Mouse (Mus musculus): ENCODE data around the gene Wdr26.

Wdr26 gene

DNA sequence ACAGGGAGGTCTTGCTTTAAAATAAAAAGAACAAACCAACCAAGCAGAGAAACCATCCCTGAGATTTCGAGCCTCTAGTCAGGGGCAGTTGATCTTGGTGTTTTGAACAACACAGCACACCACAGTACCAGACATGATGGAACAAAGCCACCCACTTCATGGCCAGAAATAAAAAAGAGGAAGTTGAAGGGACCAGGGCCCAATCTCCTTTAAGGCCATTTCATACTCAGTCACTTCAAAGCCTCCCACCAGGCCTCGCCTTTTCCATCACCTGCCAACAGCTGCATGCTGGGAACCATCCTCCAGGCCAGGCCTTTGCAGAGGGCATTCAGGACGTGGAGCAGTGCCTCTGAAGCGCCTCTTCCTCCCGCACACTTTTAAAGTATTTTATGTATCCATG is 25.5 kb upstream of the Wdr26 start:
- DNase-seq (ENCODE audit: low spot score): no peak

DNA sequence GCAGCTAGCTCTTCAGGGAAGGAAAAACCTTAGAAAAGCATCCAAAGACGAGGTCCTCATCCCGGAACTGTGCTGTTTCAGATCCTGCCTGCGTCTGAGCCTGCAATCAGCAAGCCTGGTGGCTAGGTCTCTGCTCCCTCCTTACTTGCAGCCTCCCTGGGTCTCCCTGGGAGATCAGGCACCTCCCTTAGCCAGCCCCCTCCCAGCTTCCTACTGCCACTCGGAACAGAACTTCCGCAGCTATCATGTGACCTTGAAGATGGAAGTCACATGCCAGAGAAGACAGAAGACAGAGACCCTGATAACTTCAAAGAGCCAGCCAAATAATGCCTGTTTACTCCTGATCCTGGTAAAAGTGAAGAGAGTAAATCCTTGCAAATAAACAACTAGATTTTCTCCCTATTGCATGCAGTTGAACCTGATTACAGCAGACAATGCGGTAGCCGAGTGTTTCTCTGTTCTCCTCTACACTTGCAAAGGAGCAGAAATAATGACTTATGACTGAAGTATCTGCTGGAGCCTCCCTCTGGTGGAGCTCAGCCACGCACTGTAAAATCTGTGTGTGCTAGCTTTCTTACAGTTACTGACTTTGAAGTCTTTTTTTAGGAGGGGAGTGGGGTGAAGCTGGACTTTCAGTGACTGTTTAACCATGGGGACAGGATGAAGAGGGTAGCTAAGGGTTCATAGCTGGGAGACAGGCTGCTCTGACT is 22.7 kb upstream of the Wdr26 start:
- DNase-seq (ENCODE audit: low spot score): no peak

DNA sequence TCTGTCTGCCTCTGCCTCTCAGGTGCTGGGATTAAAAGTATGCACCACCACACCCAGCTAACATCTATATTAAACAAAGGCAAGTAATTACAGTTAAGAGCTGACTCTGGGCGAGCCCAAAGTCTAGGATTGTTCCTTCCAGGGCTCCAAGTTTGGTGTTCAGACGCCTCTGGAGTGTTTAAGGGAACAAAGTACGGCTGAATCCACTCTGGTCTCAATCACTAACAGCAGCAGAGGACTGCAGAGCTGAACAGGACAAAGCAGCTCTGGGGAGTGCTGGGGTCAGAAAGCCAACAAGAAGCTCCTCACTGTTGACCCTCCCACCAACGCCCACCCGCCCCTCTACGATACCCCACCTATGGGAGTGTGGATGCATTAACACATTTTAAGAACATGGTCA is 21.9 kb upstream of the Wdr26 start:
- DNase-seq (ENCODE audit: low spot score): no peak

DNA sequence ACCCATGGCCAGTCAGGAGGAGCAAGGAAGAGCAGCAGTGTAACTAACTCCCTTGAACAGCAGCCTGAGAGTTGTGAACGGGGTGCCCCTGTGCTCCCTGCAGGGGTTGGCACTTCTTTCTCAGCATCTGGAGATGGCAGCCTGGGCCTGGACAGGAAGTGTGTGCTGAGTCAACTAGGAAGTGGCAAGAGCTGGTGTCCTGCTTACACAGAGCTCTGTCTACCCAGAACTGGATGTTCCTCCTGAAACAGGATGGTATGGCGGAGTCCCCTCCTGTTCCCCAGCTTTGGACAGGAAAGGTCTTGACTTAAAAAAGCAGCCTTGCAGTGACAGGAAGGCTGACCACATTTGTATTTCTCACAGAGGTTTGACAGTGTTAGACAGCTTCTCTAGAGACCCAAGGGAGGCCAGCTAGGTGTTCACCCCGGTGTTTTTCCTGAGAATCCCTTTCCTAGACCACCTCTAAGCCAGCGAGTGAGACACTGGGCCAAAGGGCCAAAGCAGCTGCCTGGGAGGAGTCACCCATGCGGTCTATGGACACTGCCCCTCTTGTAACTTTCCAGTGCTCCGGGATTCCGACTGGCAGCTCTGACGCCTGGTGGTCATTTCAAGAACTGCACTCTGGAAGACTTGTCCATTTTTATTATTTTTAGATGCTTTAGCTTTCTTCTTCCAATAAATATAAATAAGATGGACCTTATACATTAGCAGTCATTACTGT is 20.7 kb upstream of the Wdr26 start:
- peak; percentile 74 for DNase-seq (ENCODE audit: low spot score)

DNA sequence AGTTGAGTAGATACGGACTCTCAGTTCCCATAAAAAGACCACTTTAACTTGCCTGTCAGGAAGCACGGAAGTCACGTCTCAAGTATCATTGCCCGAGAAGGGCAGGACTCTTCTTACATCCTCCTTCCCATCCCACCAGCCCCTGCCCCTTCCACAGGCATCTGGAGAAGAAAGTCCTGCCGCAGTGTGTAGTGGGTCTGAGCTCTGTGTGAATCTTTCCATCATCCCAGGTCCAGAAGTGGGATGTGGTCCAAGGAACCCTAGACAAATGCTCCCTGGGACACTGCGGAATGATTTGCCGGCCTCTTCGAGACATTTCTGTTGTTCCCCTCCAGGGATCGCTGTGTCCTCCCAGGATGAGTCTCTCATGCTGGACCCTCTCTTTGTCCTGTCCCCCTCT is 20.0 kb upstream of the Wdr26 start:
- DNase-seq (ENCODE audit: low spot score): no peak

DNA sequence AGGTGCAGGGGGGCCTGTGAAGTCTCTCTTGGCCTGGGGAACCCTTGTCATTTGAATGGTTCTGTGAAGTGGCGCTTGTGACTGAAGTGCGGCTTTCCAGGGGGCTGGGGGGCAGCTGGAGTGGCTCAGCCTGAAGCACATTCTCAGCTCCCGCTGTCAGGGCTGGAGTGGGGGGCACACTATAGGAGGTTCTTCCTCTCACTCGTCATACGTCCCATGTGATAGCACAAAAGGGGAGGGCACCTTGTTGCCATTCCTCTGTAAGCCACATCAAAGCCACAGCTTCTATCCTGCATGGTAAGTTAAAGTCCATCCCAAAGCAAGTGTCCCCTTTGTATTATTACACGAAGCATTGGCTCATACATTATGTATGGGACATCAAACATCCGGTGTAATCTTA is 19.5 kb upstream of the Wdr26 start:
- no peak for DNase-seq (ENCODE audit: low spot score)

DNA sequence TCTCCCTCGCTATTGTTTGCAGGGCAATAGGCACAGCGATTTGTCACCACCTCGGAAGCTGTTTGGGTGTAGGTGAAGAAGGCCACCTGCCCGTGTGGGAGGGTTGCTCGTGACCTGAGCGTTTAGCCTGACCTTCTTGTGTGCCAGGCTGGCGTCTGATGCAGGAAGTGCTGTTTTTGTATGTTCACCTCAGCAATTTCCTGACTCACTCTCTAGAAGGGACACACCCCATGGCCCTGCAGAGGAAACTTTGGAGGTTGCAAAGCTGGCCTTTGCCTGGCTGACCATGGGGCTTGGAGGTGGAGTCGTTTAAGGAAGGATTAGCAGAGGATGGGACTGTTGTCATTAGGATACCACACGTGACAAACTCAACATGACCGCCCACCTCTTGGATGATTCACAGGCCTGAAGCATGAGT is 18.9 kb upstream of the Wdr26 start:
- no peak for DNase-seq (ENCODE audit: low spot score)

DNA sequence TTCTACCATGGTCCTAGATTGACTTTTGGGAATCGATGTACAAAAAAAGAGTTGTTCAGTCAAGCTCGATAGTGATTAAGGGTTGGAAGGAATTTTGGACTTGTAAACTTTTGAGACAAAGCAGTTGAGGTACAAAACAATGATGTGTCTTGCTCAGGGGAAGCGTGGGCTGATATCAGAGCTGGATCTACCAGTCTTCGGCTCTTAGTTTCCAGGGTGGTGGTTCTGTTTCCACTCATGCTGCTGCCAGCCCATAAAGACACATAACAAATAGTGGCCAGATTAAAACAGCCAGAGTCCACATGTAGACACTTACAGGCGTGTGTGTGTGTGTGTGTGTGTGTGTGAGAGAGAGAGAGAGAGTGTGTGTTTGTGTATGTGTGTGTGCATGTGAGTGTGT is 17.2 kb upstream of the Wdr26 start:
- no peak for DNase-seq (ENCODE audit: low spot score)

DNA sequence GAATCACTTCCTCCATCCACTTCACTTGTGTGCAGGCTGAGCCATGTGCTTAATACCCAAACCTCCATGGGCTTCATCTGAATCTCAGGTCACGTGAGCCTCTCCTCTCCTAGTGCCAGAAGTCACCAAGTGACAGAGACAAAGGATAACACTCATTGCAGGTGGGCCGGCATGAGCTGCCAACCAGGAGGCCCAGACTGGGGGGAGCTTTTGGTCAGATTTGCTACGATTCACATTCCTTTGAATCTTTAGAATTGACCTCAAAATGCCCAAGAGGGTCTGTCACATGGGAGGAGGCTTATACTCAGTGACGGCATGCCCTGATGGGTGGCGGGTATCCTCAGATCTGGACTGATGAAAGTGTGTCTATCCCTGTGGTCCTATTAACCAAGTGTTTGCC is 16.8 kb upstream of the Wdr26 start:
- DNase-seq (ENCODE audit: low spot score): no peak

DNA sequence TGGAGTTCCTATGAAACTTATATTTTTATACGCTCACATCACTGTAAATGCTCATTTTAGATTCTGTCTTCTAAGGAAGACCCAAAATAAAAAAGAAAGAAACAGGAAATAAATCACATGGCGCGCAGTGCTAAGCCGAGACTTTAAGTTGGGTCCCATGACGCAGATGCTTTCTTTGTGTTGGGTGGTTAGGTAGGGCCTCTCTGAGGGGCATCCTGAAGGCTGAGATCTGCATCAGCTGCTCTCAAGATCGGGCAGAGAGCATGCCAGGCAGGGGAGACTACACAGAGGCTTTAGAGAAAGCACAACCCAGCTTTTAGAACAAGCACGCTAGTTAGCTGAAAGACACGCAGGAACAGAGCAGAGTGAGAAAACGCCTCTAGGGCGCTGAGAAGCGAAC is 16.0 kb upstream of the Wdr26 start:
- no peak for DNase-seq (ENCODE audit: low spot score)

DNA sequence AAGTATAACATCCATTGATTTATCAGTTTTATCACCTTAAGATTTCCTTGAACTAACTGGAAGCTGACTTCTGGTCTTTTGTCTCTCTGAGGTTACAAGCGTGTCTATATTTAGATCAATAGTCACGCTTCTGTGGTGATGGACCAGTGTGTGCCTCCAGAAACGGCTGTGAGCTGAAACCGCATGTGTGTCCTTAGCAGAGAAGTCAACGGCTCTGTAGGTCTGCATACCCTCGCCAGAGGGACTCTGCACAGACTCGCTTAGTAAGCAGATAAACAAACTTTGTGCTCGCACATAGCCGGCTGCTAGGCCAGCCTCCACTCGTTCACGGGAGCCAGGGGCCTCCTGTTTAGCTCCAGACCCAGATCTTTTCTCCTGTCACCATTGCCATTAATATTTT is 15.0 kb upstream of the Wdr26 start:
- no peak for DNase-seq (ENCODE audit: low spot score)

DNA sequence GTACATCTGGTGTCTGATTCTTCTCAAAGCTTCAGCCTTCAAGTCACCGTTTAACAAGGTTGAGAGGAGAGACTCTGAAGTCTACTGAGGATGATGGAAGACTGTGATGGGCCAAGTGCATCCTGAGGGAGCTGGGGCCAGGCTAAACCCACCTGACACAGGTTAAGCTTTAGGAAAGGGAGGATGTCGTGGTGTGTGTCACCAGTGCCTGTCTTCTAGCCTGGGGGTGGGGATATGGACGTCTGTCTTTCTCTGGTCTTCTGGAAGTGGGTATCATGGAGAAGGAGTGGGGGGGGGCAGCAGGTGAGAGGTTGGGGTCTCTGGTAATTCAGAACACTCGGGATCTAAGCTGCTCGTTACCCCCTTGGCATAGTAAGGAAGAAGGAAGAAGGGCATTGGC is 13.5 kb upstream of the Wdr26 start:
- DNase-seq (ENCODE audit: low spot score): no peak

DNA sequence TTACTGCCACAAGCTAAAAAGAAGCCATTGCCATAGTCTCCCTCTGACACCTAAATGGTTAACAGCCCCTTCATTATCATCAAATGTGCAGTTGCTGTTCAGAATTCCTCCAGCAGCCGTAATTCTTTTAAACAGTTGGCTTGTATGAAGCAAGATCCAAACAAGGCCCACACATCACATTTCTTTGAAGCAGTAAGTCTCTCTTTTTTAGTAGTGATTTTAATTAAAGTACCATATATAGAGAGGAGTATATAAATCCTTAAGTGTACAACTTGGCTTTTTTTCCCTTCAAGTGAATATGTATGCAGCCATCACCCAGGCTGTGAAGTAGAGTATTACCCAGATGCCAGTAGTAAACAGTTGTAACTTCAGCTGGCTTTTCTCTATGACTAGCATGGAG is 10.2 kb upstream of the Wdr26 start:
- DNase-seq (ENCODE audit: low spot score): no peak

DNA sequence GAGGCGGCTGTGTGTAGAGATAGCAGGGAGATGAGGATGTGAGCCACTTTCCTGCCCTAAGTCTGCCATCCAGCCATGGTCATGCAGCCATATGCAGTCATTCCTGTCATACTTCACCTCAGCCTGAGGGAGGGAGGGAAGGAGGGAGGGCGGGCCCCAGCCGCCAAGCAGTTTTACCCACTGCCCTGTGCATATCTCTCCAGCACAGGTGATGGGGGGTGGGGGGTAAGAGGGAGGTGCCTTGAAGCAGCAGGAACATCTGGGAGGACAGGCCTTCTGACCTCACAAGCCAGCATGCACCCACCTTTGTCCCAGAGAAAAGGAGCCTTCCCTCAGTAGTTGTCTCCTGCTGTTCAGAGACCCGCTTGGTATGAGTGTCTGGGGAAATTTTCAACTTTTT is 4.5 kb upstream of the Wdr26 start:
- no peak for DNase-seq (ENCODE audit: low spot score)

DNA sequence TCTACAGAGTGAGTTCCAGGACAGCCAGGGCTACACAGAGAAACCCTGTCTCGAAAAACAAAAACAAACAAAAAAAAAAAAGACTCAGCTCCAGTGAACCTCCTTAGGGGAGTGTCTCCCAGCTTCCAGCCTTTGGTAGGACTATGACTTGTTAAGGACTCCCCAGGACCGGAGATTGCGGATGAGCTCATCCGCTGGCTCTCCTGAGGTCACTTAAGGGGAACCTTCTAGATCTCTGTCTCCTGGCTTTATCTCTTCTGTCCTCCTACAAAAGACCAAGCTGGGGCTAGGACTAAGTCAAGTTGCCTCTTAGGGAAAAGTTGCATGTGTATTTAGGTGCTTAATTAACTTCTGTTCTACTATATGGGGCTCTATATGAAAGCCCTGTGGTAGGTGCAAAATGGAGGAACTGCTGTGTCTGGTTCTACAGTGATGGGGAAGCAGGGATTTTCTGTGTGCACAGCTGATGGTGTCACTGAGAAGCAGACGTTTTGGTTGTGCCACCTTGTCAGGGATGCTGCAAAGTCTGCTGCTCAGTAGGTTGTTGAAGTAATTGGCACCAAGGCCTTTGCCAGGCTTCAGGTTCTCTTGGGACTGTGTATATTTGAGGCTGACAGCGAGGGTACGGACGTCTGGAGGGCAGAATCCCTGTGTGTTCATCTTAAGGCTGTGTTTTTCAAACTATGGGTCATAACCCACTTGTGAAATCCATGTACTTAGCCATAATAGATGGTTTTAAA is 2.7 kb upstream of the Wdr26 start:
- no peak for DNase-seq (ENCODE audit: low spot score)

DNA sequence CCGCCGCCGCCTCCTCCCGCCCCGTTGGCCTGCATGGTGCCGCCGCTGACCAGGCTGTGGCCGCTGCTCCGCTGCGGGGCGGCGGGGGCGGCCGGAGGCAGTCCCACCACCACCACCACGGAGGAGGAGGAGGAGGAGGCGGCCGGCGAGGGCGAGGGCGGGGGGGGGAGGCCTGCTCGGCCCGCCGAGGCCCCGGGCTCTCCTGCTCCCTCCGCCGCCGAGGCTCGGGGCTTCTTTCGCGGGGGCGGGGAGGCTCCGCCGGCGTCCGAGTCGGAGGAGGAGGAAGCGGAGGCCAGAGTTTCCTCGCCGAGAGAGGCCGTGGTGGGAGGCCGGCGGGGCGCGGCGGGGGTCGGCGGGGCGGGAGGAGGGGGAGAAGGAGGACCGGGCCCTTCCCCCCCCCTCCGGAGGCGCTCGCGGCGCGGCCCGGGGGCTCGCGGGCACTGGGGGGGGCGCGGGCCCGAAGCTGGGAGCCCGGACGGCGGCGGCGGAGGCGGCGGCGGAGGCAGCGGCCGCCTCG is 340 bp downstream of the Wdr26 start:
- peak; percentile 21 for DNase-seq (ENCODE audit: low spot score)

DNA sequence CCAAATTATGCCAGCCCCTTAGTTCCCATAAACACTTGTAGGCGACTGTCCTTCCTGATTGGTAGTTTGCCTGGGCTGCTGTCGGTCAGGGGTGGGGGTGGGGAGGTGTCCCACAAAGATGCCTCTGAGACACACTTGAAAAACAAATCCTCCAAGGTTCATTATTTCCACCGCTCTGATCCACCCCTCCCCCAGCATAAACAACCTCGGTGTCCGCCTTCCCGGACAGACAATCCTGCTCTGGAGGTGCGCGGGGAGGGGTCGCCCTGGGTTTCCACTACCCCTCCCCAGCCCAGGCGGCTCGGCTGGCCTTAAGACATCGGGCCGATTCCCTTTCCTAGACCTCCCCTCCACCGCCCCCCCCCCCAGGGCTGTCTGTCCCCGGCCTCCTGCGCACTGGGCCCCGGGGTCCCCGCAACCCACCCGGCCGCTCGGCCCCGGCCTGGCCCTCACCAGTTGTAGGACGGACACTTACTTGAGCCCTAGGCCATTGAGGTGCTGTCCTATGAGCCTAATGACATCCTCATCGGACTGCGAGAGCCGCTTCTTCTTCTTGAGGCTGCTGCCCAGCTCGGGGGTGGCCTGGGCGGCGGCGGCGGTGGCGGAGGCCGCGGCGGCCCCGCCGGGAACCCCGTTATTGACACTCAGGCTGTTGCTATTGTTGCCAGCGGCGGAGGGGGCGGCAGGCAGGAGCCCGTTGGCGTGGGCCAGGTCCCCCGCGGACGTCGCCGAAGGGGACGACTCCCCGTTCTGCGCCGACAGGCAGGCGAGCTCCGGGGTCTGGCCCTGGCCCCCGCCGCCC is 999 bp downstream of the Wdr26 start:
- DNase-seq (ENCODE audit: low spot score): peak; percentile 28

DNA sequence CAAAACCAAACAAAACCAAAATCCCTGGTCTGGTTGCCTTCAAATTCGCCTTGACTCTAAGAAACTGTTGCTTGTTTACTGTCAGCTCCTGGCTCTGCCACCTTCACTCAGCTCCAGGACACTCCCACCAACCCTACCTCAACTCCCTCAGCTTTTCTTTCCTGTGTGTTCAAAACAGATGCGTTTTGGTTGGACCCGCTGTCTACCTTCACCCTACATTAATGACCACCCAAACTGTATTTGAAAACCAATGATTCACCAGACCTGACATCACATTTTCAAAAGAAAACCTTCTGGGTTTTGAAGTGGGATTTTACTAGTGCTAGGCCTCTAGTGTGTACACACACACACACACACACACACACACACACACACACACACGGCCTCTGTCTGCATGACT is 1.7 kb downstream of the Wdr26 start:
- DNase-seq (ENCODE audit: low spot score): no peak

DNA sequence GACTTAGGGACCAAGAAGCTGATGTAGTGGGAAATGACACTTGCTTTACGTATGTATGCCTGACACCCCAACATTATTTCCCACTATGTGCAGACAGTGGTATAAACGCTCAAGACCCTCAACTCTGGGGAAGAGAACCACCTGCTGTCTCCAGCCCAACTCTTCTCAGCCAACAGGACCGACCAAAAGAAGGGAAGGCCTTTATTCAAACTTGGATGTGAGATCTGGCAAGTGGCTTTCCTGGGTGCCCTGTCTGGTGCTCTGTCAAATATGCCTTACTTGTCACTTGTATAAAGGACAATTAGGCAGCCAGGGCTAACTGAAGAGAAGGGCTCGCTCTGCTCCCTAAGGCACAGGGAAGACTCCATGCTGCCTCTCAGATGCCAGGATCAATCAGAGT is 12.4 kb downstream of the Wdr26 start:
- DNase-seq (ENCODE audit: low spot score): no peak

DNA sequence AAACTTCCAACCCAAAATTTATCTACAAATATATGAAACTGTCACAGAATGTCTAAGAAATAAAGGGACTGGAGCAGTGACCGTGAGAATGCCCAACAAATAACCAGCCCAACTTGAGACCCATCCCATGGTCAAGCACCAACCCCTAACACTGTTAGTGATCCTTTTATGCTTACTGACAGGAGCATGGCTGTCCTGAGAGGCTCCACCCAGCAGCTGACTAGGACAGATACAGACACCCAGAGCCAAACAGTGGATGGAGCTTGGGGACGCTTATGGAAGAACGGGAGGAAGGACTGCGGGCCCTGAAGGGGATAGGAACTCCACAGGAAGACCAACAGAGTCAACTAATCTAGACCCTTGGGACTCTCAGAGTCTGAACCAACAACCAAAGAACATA is 22.9 kb downstream of the Wdr26 start:
- no peak for DNase-seq (ENCODE audit: low spot score)

DNA sequence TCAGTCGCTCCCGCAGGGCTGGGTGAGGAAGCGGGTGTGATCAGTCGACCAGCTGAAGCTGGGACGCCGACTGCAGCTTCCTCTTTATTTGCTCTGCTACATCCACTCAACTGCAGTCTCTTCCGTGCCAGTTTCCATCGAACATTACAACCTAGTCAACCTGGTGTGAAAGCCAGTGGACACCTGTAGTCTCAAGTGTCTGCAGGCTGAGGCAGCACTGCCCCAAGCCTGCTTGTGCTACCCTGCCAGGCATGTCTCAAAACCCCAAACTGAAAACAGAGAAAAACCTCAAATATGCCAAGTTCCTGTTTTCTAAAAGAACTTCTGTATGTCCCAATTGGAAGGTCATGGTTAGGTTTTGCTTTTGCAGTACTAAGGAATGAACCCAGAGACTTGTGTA is 41.6 kb downstream of the Wdr26 start:
- no peak for DNase-seq (ENCODE audit: low spot score)

DNA sequence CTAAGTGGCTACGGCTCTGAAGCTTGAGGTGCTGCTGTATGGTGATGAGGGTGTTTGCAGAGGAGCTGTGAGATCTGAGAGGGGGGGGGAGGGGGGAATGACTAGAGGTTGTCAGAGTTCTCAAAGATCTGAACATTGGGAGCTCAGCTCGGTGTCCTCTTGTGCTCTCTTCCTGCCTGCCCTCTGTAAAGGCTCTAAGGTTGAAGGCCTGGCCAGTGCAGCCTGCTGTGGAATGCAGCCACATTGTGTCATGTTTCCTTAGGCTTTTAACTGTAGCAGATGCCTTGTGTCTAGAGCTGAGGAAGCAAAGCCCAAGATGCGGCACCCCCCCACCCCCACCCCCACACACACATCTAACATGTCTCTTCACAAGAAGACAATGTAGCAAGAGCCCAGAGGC is 43.4 kb downstream of the Wdr26 start:
- no peak for DNase-seq (ENCODE audit: low spot score)
